Mouse (Mus musculus) bone marrow macrophage, adult 2 months (primary cell): ENCODE data around the gene Gm45233. TPM values are rescaled to one million over a fixed set of nuclear protein-coding genes. Genes with fewer than 3 reads are reported as not detected.
"Not testable (repeated sequence)": the region's sequence is repeated elsewhere in the genome, so short reads cannot be mapped to it uniquely, and the experiment has no call there.

Source experiments
- H3K27ac ChIP-seq: 2 replicates; pipeline ENCODE4 v1.5.1; 2012; ENCODE audit warnings: low read depth, low read length; ENCODE audit not compliant: insufficient read depth
- H3K4me1 ChIP-seq: 2 replicates; pipeline ENCODE4 v1.6.1; 2012; ENCODE audit warnings: low read length; ENCODE audit not compliant: control insufficient read depth, insufficient read depth
- H3K4me3 ChIP-seq: 2 replicates; pipeline ENCODE4 v1.5.1; 2012; ENCODE audit warnings: mild to moderate bottlenecking, low read length, moderate library complexity; ENCODE audit not compliant: insufficient read depth
- CTCF ChIP-seq: IDR thresholded peaks from 2 replicates; pipeline ENCODE4 v1.5.1; 2012; ENCODE audit warnings: low read depth, mild to moderate bottlenecking, low read length, moderate library complexity
- POLR2A ChIP-seq: IDR thresholded peaks from 2 replicates; pipeline ENCODE4 v1.6.1; 2012; ENCODE audit warnings: mild to moderate bottlenecking, low read depth, low read length, borderline replicate concordance
- polyA plus RNA-seq: library from polyadenylated mRNA; stranded (reverse); fragments of >200 nt; gene quantifications from 2 replicates; pipeline ENCODE4 v1.2.4, GENCODE M21; 2012; ENCODE audit not compliant: missing spikeins, insufficient read depth, insufficient read length

Gm45233 gene
- polyA plus RNA-seq, result not detected in 2 replicates

GRCm38 (mm10) chr7:43443917-43444293 lies at the start of gene Gm45233, which contains the start of gene Etfb:
Gene Gm45233 (plus strand): TSS chr7:43444128.
Gene Etfb (plus strand): TSS chr7:43444083.
- peak within 1 kb of the TSS; percentile 84 for H3K27ac ChIP-seq
- peaks cover 33% of the 10 kb centered on the region for H3K4me1 ChIP-seq
- TF ChIP-seq CTCF, result no peak
- TF ChIP-seq POLR2A, result no peak
- peak within 1 kb of the TSS; percentile 85 for H3K4me3 ChIP-seq

DNA sequence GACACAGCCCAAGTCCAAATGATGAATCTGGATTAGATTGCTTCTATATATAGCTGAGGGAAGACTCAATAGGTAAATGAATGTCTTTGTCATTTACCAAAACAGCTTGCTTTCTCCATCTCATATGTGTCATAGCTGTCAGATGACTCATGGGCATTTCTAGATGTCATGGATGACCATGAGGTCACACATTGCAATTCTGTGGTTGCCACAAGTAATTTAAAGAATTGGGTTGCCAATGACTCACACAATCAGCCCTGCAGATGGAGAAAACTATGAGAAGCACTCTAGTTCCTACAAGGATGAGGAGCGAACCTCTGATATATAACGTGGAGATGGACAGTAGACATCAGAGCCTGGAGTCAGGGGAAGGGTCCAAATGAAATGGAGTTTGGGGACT lies 44.4 kb upstream of the Gm45233 start:
- Histone ChIP-seq H3K4me1 (peaks cover 42% of the 10 kb centered on the region), H3K27ac (peak overlapping the region; percentile 5; the same call in 1 of the 2 replicates), H3K4me3 (no peak overlapping the region)
- TF ChIP-seq CTCF, result no peak
- TF ChIP-seq POLR2A, result no peak

- H3K4me1 ChIP-seq, result peaks cover 27% of the 10 kb centered on the region
- H3K27ac ChIP-seq, result no peak overlapping the region
- no peak overlapping the region for H3K4me3 ChIP-seq
- TF ChIP-seq POLR2A (no peak), CTCF (no peak)
Observed at GRCm38 (mm10) chr7:43402718-43403117, 41.2 kb upstream of the Gm45233 start.

- TF ChIP-seq POLR2A, result no peak
- no peak for TF ChIP-seq CTCF
- Histone ChIP-seq H3K27ac (no peak overlapping the region), H3K4me1 (no peaks in the 10 kb centered on the region; the same call in 1 of the 2 replicates), H3K4me3 (no peak overlapping the region)
Observed at GRCm38 (mm10) chr7:43407573-43407972, 36.4 kb upstream of the Gm45233 start.

DNA sequence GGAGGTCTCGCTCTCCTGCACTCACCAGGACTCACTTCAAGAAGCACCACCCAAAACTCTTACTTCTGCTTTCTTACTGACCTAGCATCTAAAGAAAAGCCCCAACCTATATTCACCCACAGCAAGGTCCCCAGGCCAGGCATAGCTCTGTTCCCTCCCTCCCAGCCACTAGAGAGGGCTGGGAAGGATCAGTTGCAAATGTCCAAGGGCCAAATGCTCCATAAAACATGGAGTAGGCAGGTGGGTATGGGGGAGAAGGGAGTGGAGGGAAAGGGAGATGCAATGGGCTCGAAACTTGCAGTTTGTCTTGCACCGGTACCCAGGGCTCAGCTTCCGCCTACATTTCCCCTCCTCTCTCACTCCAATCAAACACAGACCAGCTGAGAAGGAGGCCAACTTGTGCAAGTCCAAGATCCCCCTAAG lies 35.8 kb upstream of the Gm45233 start, which contains the start of gene Siglecg:
TSS of gene Siglecg (plus strand) at position 74 of the 423 bp plus-strand sequence.
- Histone ChIP-seq H3K4me1 (no peaks in the 10 kb centered on the region; the same call in 1 of the 2 replicates), H3K4me3 (no peak within 1 kb of the TSS), H3K27ac (no peak within 1 kb of the TSS)
- no peak for TF ChIP-seq CTCF
- TF ChIP-seq POLR2A, result no peak

DNA sequence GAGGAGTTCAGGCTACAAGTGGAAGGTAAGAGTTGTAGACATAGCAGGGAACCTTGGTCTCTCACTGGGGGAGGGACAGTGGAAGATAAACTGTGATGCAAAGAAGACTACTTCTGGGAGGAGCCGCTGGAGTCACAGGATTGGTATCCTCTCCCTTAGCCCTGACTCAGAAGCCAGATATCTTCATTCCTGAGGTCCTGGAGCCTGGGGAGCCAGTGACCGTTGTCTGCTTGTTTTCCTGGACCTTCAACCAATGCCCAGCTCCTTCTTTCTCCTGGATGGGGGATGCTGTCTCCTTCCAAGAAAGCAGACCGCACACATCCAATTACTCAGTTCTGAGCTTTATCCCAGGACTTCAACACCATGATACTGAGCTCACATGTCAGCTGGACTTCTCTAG lies 34.8 kb upstream of the Gm45233 start:
- H3K27ac ChIP-seq, result no peak overlapping the region
- no peak for TF ChIP-seq POLR2A
- no peak for TF ChIP-seq CTCF
- no peaks in the 10 kb centered on the region; the same call in 1 of the 2 replicates for H3K4me1 ChIP-seq
- no peak overlapping the region for H3K4me3 ChIP-seq

- H3K27ac ChIP-seq, H3K4me3 ChIP-seq, H3K4me1 ChIP-seq: not testable (repeated sequence)
Observed at GRCm38 (mm10) chr7:43411724-43412123, 32.2 kb upstream of the Gm45233 start.

DNA sequence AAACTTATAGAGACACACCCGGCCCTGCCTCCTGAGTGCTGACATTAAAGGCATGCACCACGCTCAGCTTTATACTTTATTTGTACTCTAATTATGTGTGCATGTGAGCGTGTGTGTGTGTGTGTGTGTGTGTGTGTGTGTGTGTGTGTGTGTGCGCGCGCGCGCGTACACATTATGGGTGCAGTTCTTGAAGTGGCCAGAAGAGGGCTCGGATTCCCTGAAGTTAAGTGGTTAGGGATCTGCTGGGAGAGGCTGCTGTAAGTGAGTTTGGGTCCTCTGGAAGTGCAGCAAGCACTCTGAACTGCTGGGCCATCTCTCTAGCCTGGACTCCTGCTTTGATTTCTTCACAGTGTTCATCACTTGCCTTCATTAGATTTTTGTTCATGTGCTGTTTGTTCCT lies 26.6 kb upstream of the Gm45233 start:
- TF ChIP-seq CTCF (0 out of 2 replicates have a peak, but pooled peaks have one; percentile 27), POLR2A (no peak)
- Histone ChIP-seq H3K4me1 (0 out of 2 replicates have a peak, but pooled peaks cover 3% of the 10 kb centered on the region), H3K27ac (no peak overlapping the region), H3K4me3 (no peak overlapping the region)

DNA sequence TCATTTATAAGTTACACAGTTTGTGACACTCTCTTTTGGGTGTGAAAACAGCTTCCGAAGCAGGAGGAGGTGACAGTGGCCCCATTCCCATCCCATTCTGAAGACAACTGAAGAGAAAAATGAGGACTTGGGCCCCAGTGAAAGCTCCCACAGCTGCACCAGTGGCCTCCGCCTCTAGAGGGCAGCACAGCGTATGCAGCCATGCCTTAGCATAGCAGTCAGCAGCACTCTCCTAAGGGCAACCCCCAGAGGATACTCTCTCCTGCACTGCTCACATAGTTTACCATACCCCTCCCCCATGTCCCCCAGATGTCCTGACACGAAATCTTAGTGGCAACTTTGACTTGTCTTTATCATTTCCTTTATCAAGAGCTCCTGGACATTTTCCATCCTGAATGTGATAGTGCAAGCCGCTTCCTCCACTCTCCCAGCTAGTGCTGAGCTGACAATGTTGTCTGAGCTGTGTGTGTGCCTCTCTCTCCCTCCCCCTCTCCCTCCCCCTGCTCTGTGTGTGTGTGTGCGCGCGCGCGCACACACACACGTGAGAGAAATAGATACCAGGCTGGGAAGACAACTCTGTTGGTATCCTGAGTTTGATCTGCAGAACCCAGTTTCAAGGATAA lies 20.8 kb upstream of the Gm45233 start:
- Histone ChIP-seq H3K4me3 (no peak overlapping the region), H3K4me1 (0 out of 2 replicates have a peak, but pooled peaks cover 3% of the 10 kb centered on the region), H3K27ac (no peak overlapping the region)
- TF ChIP-seq POLR2A (no peak), CTCF (peak; percentile 96)

- TF ChIP-seq CTCF, result no peak
- no peak for TF ChIP-seq POLR2A
- H3K4me1 ChIP-seq, result 0 out of 2 replicates have a peak, but pooled peaks cover 3% of the 10 kb centered on the region
- no peak overlapping the region for H3K4me3 ChIP-seq
- H3K27ac ChIP-seq, result no peak overlapping the region
Observed at GRCm38 (mm10) chr7:43423991-43424625, 19.8 kb upstream of the Gm45233 start.
